Mouse (Mus musculus): Measurements from ENCODE around the gene Psg26.
"Not testable (repeated sequence)": the region's sequence is repeated elsewhere in the genome, so short reads cannot be mapped to it uniquely, and the experiment has no call there.

Psg26 gene

DNA sequence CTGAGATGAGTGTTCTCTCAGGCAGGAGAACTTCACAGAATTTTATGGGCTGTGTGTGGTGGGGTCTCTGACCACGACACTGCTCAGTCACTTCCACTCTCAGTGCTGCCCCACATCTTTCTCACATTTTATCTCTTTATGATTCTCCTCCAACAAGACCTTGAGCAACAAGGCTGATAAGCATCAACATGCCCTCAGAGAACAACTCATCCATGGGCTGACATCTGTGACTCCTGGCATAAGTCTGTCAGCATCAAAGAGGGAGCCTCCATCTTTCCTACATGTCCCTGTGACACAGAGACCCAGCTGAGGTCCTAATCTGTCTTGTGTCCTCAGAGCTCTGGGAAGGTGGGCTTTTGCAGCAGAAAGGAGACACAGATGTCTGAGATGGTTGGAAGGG is at the start of gene Psg26:
Psg26 (minus strand) TSS at position 101 of the 400 bp plus-strand sequence.
- DNase-seq (ENCODE audit: low read depth, low spot score), result no peak

DNA sequence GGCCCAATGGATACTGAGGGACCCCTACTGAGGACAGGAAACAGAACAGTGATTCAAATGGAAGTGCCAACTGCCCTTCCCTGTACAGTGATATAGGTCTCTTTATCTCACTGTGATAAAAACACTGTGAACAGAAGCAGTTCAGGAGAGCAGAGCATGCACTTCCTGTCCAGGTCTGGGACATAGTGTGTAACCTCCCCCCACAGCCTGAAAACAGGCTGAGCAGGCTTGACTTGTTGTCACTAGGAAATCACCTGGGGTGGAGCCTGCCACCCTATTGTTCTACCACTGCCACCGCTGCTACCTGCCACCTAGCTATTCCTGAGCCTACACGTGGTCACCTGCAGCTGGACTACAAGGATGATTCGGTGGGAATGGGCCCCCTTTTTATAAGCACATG is 49.4 kb upstream of the Psg26 start:
- DNase-seq (ENCODE audit: low read depth, low spot score), result no peak

DNA sequence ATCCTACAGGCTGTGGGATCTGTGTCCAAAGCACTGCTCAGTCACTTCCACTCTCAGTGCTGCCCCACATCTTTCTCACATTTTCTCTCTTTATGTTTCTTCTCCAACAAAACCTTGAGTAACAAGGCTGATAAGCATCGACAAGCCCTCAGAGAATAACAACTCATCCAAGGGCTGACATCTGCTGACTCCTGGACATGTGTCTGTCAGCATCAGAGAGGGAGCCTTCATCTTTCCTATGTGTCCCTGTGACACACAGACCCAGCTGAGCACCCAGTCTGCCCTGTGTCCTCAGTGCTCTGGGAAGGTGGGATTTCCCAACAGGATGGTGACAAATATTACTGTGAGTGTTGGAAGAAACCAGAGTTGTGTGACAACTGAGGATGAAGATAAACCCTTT is 48.2 kb upstream of the Psg26 start, which contains the start of gene Psg25:
Psg25 (minus strand) TSS at position 101 of the 400 bp plus-strand sequence.
- DNase-seq (ENCODE audit: low read depth, low spot score), result no peak

DNA sequence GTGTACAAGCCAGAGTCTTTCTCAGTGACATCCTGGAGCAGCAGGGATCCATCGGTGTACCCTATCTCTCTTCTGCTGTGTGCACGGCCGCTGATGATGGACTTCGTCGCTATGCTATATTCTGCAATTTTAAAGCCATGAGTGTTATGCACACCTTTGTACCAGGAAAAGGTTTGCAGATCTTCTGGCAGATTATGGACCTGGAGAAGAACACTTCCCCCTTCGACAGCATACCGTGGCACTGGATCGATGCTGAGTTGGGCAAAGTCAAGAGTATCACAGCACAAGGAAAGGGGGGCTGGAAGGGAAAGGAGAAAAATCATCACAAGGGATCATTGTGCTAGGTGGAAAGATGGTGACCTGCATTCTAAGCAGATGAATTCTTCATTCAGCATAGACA is 40.7 kb upstream of the Psg26 start:
- no peak for DNase-seq (ENCODE audit: low read depth, low spot score)

DNA sequence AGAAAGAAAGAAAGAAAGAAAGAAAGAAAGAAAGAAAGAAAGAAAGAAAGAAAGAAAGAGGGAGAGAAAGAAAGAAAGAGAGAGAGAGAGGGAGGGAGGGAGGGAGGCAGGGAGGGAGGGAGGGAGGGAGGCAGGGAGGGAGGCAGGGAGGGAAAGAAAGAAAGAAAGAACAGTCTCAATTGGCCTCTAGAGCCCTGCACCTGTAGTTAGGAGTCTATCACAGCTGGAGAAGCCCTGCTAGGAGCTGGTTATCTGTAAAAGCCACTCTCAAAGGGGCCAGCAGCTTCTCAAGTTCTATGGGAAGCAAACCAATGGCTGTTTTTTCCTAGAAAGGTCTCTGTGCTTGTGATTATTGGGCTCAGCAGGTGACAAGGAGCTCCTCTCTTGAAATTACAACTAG is 28.9 kb upstream of the Psg26 start:
- DNase-seq (ENCODE audit: low read depth, low spot score), result not testable (repeated sequence)

DNA sequence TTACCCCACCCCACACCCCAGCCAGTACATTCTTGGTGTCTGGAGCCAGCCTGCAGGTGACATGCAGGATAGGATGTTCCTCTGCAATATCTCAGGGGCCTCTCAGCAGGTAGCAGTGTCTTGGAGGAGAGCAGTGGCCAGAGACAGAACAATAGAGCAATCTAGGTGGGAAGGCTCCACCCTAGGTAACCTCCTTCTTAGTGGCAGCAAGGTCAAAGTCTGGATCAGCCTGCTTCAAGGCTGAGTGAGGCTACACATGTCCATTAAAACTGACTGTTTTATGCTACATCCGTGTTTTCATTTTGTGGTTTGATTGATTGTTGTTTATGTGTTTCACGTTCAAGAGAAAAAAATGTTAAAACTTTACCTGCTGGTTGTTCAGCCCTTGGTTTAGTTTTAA is 28.4 kb upstream of the Psg26 start:
- not testable (repeated sequence) for DNase-seq (ENCODE audit: low read depth, low spot score)

DNA sequence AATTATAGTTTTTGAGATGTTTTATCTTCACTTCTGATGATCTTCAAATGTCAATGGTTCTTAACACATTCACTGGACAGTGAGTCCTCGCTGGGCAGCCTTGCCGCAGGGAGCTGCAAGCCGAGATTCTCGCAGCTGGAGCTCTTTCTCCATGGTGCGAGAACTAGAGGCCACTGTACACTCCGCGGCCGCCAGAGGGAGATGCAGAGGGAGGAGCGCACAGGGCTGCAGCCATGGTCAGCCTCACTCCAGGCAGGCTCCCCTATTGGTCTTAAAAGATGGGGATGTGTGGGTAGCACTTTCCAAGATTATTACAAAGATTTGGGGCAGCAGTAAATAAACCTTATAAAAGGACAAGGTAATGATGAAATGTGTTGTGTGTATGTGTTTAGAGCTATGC is 27.5 kb upstream of the Psg26 start:
- DNase-seq (ENCODE audit: low read depth, low spot score), result no peak

DNA sequence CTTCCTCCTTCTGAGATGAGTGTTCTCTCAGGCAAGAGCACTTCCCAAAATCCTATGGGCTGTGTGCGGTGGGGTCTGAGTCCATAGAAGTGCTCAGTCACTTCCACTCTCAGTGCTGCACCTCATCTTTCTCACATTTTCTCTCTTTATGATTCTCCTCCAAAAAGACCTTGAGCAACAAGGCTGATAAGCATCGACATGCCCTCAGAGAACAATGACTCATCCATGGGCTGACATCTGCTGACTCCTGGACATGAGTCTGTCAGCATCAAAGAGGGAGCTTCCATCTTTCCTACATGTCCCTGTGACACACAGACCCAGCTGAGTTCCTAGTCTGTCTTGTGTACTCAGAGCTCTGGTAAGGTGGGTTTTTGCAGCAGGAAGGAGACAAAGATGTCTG is 52.0 kb downstream of the Psg26 start, which contains the start of gene Psg28:
Psg28 (minus strand) TSS at position 101 of the 400 bp plus-strand sequence.
- DNase-seq (ENCODE audit: low read depth, low spot score), result not testable (repeated sequence)
